Mouse (Mus musculus): ENCODE data around the gene Per1. TPM values are rescaled to one million over a fixed set of nuclear protein-coding genes. Genes with fewer than 3 reads are reported as not detected.

Per1 gene
- polyA plus RNA-seq, 1 experiment from 2014 or later: 15.4 TPM

DNA sequence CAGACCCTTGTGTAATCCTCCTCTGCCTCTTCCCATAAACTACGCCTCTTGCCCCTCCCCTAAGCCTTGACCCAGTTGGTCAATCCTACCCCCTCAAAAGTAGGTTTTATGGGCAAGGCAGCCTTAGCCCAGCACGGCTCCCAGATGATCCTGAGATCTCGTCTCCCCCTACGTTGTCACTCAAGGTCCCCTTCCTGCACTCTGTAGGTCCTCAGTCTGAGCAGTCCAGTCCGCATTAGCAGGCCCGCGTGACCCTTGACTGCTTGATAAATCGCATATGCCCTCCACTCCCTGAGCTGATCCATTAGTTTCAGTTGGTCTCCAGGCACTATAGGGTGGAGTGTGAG is 39.6 kb downstream of the Per1 start:
- WGBS: 27% methylated on average over 8 of the region's 8 CpGs
- no peak overlapping the region for H3K9ac ChIP-seq
- peaks cover 15% of the 10 kb centered on the region for H3K4me1 ChIP-seq
- H3K27ac ChIP-seq: no peak overlapping the region
- no peak; the same call in 1 of the 2 replicates for ATAC-seq (ENCODE audit: insufficient read depth, low FRiP score, low read depth)
- no peaks in the 10 kb centered on the region for H3K36me3 ChIP-seq
- H3K4me2 ChIP-seq: peak overlapping the region; percentile 82
- no peaks in the 10 kb centered on the region for H3K9me3 ChIP-seq
- H3K27me3 ChIP-seq (replicated peaks): no peaks in the 10 kb centered on the region; the same call in 1 of the 2 replicates
- peak overlapping the region; percentile 44 for H3K4me3 ChIP-seq (replicated peaks)

DNA sequence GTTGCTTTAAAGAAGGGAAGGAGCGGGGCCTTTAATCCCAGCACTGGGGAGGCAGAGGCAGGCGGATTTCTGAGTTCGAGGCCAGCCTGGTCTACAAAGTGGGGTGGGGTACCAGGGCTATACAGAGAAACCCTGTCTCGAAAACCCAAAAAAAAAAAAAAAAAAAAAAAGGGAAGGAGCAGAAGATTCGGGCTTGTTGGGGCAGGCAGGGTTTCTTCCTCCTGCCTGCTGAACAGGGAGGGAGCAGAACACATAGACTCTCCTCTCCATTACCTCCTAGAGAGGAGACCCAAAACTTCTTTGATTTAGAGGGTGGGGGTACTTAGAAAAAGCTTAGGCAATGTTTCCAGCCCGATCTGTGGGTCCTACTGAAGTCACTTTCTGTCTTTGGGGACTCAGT is 40.3 kb downstream of the Per1 start:
- WGBS: 76% methylated on average over 6 of the region's 6 CpGs
- Histone ChIP-seq H3K9ac (no peak overlapping the region), H3K4me2 (no peak overlapping the region; the same call in 1 of the 2 replicates), H3K27me3 (replicated peaks) (no peaks in the 10 kb centered on the region; the same call in 1 of the 2 replicates), H3K4me1 (peaks cover 15% of the 10 kb centered on the region), H3K9me3 (no peaks in the 10 kb centered on the region), H3K4me3 (replicated peaks) (no peak overlapping the region), H3K27ac (no peak overlapping the region), H3K36me3 (no peaks in the 10 kb centered on the region)
- ATAC-seq (ENCODE audit: insufficient read depth, low FRiP score, low read depth): no peak

DNA sequence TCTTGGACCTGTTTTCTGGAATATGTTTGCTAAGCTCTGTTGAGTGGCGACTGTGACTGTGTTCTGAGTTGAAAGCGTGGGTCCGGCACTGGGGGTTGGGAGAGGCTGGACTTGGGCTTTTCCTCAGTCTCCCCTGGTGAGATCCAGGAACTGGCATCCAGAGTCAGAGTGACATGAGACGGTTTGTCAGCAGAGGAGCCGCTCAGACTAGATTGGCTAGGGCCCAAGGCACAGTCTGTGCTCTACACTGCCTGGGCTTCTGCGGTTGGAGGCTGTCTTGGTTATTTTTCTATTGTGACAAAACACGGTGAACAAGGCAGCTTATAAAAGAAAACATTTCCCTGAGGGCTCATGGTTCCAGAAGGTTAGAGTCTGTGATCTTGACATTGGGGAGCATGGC is 52.5 kb downstream of the Per1 start:
- 78% methylated on average over 7 of the region's 7 CpGs for WGBS

DNA sequence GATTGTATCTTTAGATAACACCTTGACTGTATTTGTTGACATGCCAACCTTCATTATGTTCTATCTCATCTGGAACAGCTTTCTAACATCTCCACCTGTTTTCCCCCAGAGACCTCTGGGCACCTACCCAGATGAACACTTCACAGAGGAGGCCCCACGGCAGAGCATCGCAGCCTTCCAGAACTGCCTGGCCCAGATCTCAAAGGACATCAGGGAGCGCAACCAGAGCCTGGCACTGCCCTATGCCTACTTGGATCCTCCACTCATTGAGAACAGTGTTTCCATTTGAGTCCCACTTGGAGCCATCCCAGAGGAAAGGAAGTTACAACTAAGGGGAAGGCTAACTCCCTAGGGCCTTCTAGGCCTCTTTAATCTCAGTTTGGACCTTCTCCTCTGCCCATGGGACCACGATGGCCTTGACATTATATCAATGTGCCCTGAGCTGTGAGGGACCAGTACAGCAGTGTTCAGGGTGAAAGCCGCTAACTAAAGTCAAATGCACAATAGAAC is 53.5 kb downstream of the Per1 start:
- H3K9me3 ChIP-seq: no peaks in the 10 kb centered on the region
- WGBS: 87% methylated on average over 5 of the region's 5 CpGs
- peaks cover 7% of the 10 kb centered on the region; the same call in 1 of the 2 replicates for H3K4me1 ChIP-seq
- no peaks in the 10 kb centered on the region for H3K27me3 ChIP-seq (replicated peaks)
- no peak overlapping the region for H3K4me2 ChIP-seq
- H3K36me3 ChIP-seq: no peaks in the 10 kb centered on the region
- no peak overlapping the region for H3K4me3 ChIP-seq (replicated peaks)
- no peak overlapping the region for H3K9ac ChIP-seq
- no peak for ATAC-seq (ENCODE audit: insufficient read depth, low FRiP score, low read depth)
- H3K27ac ChIP-seq: no peak overlapping the region

More for the DNA sequence above, 52.5 kb downstream of the Per1 start:
- Histone ChIP-seq H3K4me2 (no peak overlapping the region), H3K36me3 (no peaks in the 10 kb centered on the region), H3K9ac (no peak overlapping the region), H3K9me3 (no peaks in the 10 kb centered on the region), H3K27me3 (replicated peaks) (no peaks in the 10 kb centered on the region), H3K4me1 (peaks cover 7% of the 10 kb centered on the region; the same call in 1 of the 2 replicates), H3K4me3 (replicated peaks) (no peak overlapping the region), H3K27ac (no peak overlapping the region)
- no peak for ATAC-seq (ENCODE audit: insufficient read depth, low FRiP score, low read depth)

DNA sequence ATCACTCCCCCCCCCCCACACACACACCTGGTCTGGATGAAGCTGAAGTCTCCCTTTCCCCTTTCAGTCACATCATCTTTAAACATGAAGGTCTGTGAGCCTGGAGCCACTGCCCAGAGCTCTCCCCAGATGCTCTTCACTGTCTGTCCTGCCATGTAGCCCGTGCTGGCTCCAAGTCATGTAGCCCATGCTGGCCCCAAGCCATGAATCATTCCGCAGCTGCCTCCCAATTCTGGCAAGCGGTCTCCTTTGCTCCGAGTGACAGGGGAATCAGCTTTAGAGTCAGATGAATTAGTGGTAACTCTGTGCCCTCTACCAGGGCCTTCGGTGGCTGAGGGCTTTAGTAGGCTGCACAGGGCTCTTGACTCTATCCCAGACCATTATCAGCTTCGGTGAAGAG is 54.7 kb downstream of the Per1 start:
- no peak overlapping the region for H3K4me3 ChIP-seq (replicated peaks)
- H3K27me3 ChIP-seq (replicated peaks): no peaks in the 10 kb centered on the region
- no peak overlapping the region for H3K27ac ChIP-seq
- no peak for ATAC-seq (ENCODE audit: insufficient read depth, low FRiP score, low read depth)
- WGBS: 72% methylated on average over 6 of the region's 6 CpGs
- H3K36me3 ChIP-seq: no peaks in the 10 kb centered on the region
- peaks cover 7% of the 10 kb centered on the region; the same call in 1 of the 2 replicates for H3K4me1 ChIP-seq
- no peak overlapping the region for H3K4me2 ChIP-seq
- H3K9me3 ChIP-seq: no peaks in the 10 kb centered on the region
- no peak overlapping the region for H3K9ac ChIP-seq

DNA sequence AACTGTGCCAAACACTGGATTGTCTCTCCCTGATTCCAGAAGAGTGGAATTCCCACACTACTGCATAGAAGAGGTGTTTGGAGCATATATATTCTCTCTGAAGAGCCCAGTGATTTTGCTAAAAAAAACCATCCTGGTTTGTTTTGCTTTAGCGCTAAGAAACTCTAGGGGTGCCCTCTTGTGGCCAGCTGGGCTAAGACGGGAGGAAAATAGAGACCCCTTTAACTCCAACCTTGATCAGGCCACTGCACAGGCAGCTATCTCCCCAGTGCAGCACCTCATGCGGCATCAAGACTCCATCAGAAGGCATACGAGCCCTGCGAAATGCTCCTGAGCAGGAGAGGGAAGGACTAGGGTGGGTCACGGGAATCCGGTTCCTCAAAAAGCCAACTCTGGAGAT is 55.4 kb downstream of the Per1 start:
- peak overlapping the region; percentile 19; the same call in 1 of the 2 replicates for H3K4me3 ChIP-seq (replicated peaks)
- ATAC-seq (ENCODE audit: insufficient read depth, low FRiP score, low read depth): no peak
- WGBS: 5% methylated on average over 7 of the region's 7 CpGs
- no peaks in the 10 kb centered on the region for H3K27me3 ChIP-seq (replicated peaks)
- H3K36me3 ChIP-seq: no peaks in the 10 kb centered on the region
- no peaks in the 10 kb centered on the region for H3K9me3 ChIP-seq
- H3K27ac ChIP-seq: no peak overlapping the region
- peaks cover 7% of the 10 kb centered on the region; the same call in 1 of the 2 replicates for H3K4me1 ChIP-seq
- peak overlapping the region; percentile 51 for H3K4me2 ChIP-seq
- no peak overlapping the region for H3K9ac ChIP-seq

DNA sequence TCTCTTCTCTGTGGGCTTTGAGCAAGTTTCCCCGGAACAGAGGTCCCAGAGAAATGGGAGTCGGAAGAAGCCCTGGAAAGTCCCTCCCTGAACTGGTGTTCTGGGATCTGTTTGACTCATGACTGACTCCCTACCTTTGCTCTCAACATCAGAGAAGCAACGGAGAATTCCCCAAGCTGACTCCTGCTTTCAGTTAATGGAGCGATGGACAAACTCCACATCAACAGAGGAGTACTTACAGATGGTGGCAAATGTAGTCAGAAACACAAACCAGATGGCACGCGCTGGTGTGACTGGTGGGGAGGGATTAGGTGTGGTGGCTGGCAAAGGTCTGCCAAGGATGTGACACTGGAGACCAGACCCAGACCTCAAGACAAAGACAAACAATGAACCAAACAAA is 56.0 kb downstream of the Per1 start:
- Histone ChIP-seq H3K27ac (no peak overlapping the region), H3K4me1 (peaks cover 7% of the 10 kb centered on the region; the same call in 1 of the 2 replicates), H3K36me3 (no peaks in the 10 kb centered on the region), H3K9me3 (no peaks in the 10 kb centered on the region), H3K9ac (no peak overlapping the region), H3K27me3 (replicated peaks) (no peaks in the 10 kb centered on the region), H3K4me3 (replicated peaks) (peak overlapping the region; percentile 19; the same call in 1 of the 2 replicates), H3K4me2 (peak overlapping the region; percentile 51)
- ATAC-seq (ENCODE audit: insufficient read depth, low FRiP score, low read depth): no peak
- 43% methylated on average over 6 of the region's 6 CpGs for WGBS

DNA sequence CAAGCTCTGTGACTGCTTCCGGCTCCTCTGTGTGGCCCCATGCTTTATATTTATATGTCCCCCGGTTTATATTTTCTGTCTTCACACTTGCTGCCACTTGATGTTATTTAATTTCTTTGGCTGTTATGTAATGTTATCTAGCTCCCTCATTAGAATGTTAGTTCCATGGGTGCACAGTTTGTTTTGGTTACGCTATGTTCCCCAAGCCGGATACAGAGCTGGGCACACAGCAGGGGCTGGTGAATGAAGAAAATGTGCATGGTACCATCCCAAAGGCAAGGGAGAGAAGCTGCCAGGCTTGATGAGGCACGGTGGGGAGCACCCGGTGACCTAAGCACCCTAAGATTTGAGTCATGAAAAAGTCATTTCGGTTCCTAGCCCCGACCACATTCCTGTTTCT is 58.8 kb downstream of the Per1 start:
- Histone ChIP-seq H3K27ac (no peak overlapping the region), H3K4me1 (peaks cover 12% of the 10 kb centered on the region), H3K27me3 (replicated peaks) (peaks cover 22% of the 10 kb centered on the region), H3K4me2 (no peak overlapping the region), H3K4me3 (replicated peaks) (no peak overlapping the region), H3K9ac (no peak overlapping the region), H3K36me3 (no peaks in the 10 kb centered on the region), H3K9me3 (no peaks in the 10 kb centered on the region)
- no peak for ATAC-seq (ENCODE audit: insufficient read depth, low FRiP score, low read depth)
- WGBS: 75% methylated on average over 8 of the region's 8 CpGs

DNA sequence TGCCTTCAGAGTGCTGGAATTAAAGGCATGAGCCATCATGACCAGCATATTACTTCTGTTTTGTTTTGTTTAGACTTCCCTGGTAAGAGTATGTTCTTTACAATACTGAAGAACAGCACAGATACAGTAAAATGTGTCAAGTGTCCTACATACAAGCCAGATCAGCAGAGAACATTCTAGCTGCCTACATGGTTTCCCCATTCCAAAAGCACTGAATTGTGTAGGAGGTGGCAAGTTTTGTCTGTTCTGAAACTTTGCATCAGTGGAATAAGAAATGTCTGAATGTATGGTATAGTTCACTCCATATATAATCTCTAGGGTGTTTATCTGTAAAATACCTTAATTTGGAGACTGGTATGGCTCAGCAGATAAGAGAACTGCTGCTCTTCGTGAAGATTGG is 60.3 kb downstream of the Per1 start:
- H3K4me2 ChIP-seq: no peak overlapping the region
- H3K9ac ChIP-seq: no peak overlapping the region
- H3K36me3 ChIP-seq: no peaks in the 10 kb centered on the region
- no peaks in the 10 kb centered on the region for H3K9me3 ChIP-seq
- H3K4me3 ChIP-seq (replicated peaks): no peak overlapping the region
- ATAC-seq (ENCODE audit: insufficient read depth, low FRiP score, low read depth): no peak
- H3K4me1 ChIP-seq: peaks cover 12% of the 10 kb centered on the region
- H3K27ac ChIP-seq: no peak overlapping the region
- peaks cover 22% of the 10 kb centered on the region for H3K27me3 ChIP-seq (replicated peaks)
- WGBS: 33% methylated on average over 1 of the region's 1 CpGs

DNA sequence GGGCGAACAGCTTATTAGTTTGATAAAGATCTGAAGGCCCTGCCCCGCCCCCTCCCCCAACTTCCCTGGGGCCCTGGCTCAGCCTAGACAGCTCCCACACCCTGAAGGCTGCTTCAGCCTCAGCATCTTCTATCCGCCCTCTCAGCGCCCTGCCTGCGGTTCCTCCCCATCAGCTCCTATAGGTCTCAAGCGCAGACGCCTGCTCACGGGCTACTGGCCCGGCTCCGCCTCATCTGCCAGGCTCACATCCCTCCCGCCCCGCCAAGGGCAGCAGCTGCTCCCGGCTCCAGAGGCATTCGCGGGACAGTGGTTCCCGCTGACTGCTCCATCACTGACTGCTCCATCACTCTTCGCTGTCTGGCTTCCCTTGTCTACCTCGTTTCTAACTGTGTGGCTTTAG is 61.8 kb downstream of the Per1 start, which contains the start of gene Alox12b:
Alox12b (plus strand) TSS at position 190 of the 400 bp plus-strand sequence.
- Histone ChIP-seq H3K36me3 (no peaks in the 10 kb centered on the region), H3K9ac (no peak within 1 kb of the TSS), H3K9me3 (no peaks in the 10 kb centered on the region), H3K4me3 (replicated peaks) (no peak within 1 kb of the TSS), H3K27me3 (replicated peaks) (peaks cover 22% of the 10 kb centered on the region), H3K4me2 (peak within 1 kb of the TSS; percentile 31; the same call in 1 of the 2 replicates), H3K4me1 (peaks cover 5% of the 10 kb centered on the region; the same call in 1 of the 2 replicates), H3K27ac (no peak within 1 kb of the TSS)
- ATAC-seq (ENCODE audit: insufficient read depth, low FRiP score, low read depth): 0 out of 2 replicates have a peak, but pooled peaks have one; percentile 43
- 2% methylated on average over 18 of the region's 18 CpGs for WGBS
